Mouse (Mus musculus) midbrain, embryonic 12.5 days (tissue): ENCODE measurements around the gene Cetn3. TPM values are rescaled to one million over a fixed set of nuclear protein-coding genes. Genes with fewer than 3 reads are reported as not detected.

Experiments
- ATAC-seq: fragments of 200-750 bp; cut with Nextera tagmentation; 2 replicates; pipeline ENCODE4 v1.8.0; 2017; ENCODE audit warnings: low read depth, moderate TSS enrichment, moderate library complexity; ENCODE audit not compliant: low FRiP score
- H3K27ac ChIP-seq: fragments of 300-500 bp; sonication (generic); replicated peaks from 2 replicates; pipeline ENCODE4 v1.5.1; 2016; ENCODE audit warnings: mild to moderate bottlenecking
- H3K27me3 ChIP-seq: fragments of 300-500 bp; sonication (generic); 2 replicates; pipeline ENCODE4 v1.6.1; 2016; ENCODE audit warnings: mild to moderate bottlenecking
- H3K36me3 ChIP-seq: fragments of 300-500 bp; sonication (generic); 2 replicates; pipeline ENCODE4 v1.6.1; 2016
- H3K4me1 ChIP-seq: fragments of 300-500 bp; sonication (generic); 2 replicates; pipeline ENCODE4 v1.6.1; 2016
- H3K4me2 ChIP-seq: fragments of 300-500 bp; sonication (generic); replicated peaks from 2 replicates; pipeline ENCODE4 v1.6.1; 2016; ENCODE audit warnings: mild to moderate bottlenecking, moderate library complexity
- H3K4me3 ChIP-seq: fragments of 300-500 bp; sonication (generic); 2 replicates; pipeline ENCODE4 v1.5.1; 2016; ENCODE audit warnings: mild to moderate bottlenecking
- H3K9ac ChIP-seq: fragments of 300-500 bp; sonication (generic); replicated peaks from 2 replicates; pipeline ENCODE4 v1.6.1; 2016; ENCODE audit warnings: mild to moderate bottlenecking, moderate library complexity
- H3K9me3 ChIP-seq: fragments of 300-500 bp; sonication (generic); 2 replicates; pipeline ENCODE4 v1.6.1; 2016; ENCODE audit warnings: mild to moderate bottlenecking
- WGBS: fragments of 180-500 bp; shearing (Covaris S2); methylation state at CpG from one replicate; pipeline ENCODE4 v1.1.7; 2016; 5-methylcytosine and 5-hydroxymethylcytosine counted together
- polyA plus RNA-seq: library from polyadenylated mRNA; unstranded; fragments of >200 nt; fragmentation: Nextera tagmentation; extraction: Ambion mirVana; gene quantifications from 2 replicates; pipeline ENCODE4 v1.2.1, GENCODE M21; 2016

Gene Cetn3
- polyA plus RNA-seq, 1 experiment from 2014 or later = 236 TPM

DNA sequence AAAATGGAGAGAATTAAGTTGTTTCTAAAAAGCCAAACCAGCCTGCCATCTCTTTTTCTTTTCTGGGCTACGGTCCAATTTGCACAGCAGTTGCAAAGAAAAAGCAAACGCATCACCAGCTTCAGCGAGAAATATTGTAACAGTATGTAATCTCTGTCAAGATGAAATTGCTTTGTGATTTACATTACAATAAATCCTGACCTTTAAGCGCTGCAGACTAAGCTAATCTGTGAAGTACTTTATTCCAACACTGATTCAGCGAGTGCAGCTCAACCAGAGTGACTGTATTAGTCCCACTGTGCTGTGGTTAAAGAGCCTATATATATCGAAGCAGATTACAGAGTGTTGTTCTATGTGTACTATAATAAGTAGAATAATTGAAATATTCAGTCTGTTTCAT, 45.6 kb downstream of the Cetn3 start:
- no peak overlapping the region for H3K4me2 ChIP-seq
- 56% methylated on average over 6 of the region's 6 CpGs for WGBS
- ATAC-seq = no peak
- H3K4me3 ChIP-seq = no peak overlapping the region
- no peak overlapping the region for H3K9ac ChIP-seq
- H3K36me3 ChIP-seq = no peaks in the 10 kb centered on the region
- H3K27ac ChIP-seq = no peak overlapping the region
- no peaks in the 10 kb centered on the region for H3K9me3 ChIP-seq
- no peaks in the 10 kb centered on the region for H3K27me3 ChIP-seq
- no peaks in the 10 kb centered on the region for H3K4me1 ChIP-seq

GRCm38 (mm10) chr13:81831838-81832237, 49.0 kb downstream of the Cetn3 start:
- Histone ChIP-seq H3K4me1 (no peaks in the 10 kb centered on the region), H3K9ac (no peak overlapping the region), H3K36me3 (no peaks in the 10 kb centered on the region), H3K9me3 (no peaks in the 10 kb centered on the region), H3K4me3 (no peak overlapping the region), H3K27me3 (no peaks in the 10 kb centered on the region), H3K4me2 (no peak overlapping the region), H3K27ac (no peak overlapping the region)
- ATAC-seq = no peak
- WGBS = 85% methylated on average over 7 of the region's 7 CpGs

- no peak overlapping the region for H3K4me3 ChIP-seq
- H3K27ac ChIP-seq = no peak overlapping the region
- H3K36me3 ChIP-seq = no peaks in the 10 kb centered on the region
- H3K9ac ChIP-seq = no peak overlapping the region
- no peaks in the 10 kb centered on the region for H3K9me3 ChIP-seq
- no peaks in the 10 kb centered on the region for H3K4me1 ChIP-seq
- H3K4me2 ChIP-seq = no peak overlapping the region
- WGBS = 82% methylated on average over 9 of the region's 9 CpGs
- no peaks in the 10 kb centered on the region for H3K27me3 ChIP-seq
- ATAC-seq = no peak
Measured at GRCm38 (mm10) chr13:81836386-81837177, 53.7 kb downstream of the Cetn3 start.

- Histone ChIP-seq H3K36me3 (no peaks in the 10 kb centered on the region), H3K4me3 (no peak overlapping the region), H3K4me1 (no peaks in the 10 kb centered on the region), H3K4me2 (no peak overlapping the region), H3K9ac (no peak overlapping the region), H3K27ac (no peak overlapping the region), H3K27me3 (no peaks in the 10 kb centered on the region), H3K9me3 (no peaks in the 10 kb centered on the region)
- ATAC-seq = no peak
- WGBS = 86% methylated on average over 5 of the region's 5 CpGs
Measured at GRCm38 (mm10) chr13:81838016-81838415, 55.1 kb downstream of the Cetn3 start.

DNA sequence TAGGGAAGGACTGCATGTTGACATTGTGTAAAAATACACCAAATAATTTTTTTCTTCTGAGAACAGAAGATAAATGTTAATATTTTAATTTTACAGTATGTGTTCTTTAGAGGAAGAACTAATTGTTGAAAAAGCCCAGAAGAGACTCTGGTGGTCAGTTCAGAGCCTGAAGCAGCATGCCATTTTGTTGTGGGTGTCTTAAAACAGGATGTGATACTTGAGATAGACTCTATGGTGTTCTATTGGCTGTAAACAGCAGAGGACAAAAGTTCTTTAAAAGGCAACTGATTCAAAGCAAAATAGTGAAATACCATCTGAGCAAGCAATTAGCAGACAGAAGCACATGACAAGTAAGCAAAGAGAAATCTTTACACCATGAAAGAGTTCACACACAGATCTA, 56.1 kb downstream of the Cetn3 start:
- H3K9me3 ChIP-seq = no peaks in the 10 kb centered on the region
- no peaks in the 10 kb centered on the region for H3K4me1 ChIP-seq
- no peaks in the 10 kb centered on the region for H3K36me3 ChIP-seq
- no peak overlapping the region for H3K9ac ChIP-seq
- no peak overlapping the region for H3K27ac ChIP-seq
- no peak overlapping the region for H3K4me3 ChIP-seq
- ATAC-seq = no peak
- no peaks in the 10 kb centered on the region for H3K27me3 ChIP-seq
- H3K4me2 ChIP-seq = no peak overlapping the region

DNA sequence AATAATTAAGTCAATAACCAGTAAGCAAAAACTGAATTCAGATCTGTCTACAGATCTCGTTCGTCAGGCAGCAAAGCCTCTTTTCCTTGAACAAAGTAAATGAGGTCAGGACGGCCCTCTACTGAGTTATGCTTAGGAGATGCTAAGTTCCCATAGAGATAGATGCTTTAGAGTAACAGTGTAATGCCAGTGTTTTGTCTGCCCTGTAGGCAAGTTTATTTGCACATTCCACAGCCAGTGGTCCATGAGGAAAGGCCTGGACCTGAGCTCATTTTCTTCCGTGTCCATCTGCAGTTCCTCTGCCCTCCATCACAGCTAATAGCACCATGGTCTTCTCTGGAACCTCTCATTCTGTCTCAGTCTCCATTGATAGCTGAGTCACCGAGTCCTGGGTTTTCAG, 57.4 kb downstream of the Cetn3 start:
- WGBS = 67% methylated on average over 5 of the region's 5 CpGs
- H3K4me1 ChIP-seq = no peaks in the 10 kb centered on the region
- H3K9me3 ChIP-seq = no peaks in the 10 kb centered on the region
- no peaks in the 10 kb centered on the region for H3K36me3 ChIP-seq
- no peak for ATAC-seq
- H3K9ac ChIP-seq = no peak overlapping the region
- no peak overlapping the region for H3K27ac ChIP-seq
- H3K4me2 ChIP-seq = no peak overlapping the region
- H3K4me3 ChIP-seq = no peak overlapping the region
- no peaks in the 10 kb centered on the region for H3K27me3 ChIP-seq

- Histone ChIP-seq H3K4me2 (no peak overlapping the region), H3K36me3 (no peaks in the 10 kb centered on the region), H3K4me1 (no peaks in the 10 kb centered on the region), H3K27ac (no peak overlapping the region), H3K9ac (no peak overlapping the region), H3K27me3 (no peaks in the 10 kb centered on the region), H3K9me3 (no peaks in the 10 kb centered on the region), H3K4me3 (no peak overlapping the region)
- no peak for ATAC-seq
- 80% methylated on average over 5 of the region's 5 CpGs for WGBS
Measured at GRCm38 (mm10) chr13:81840646-81841045, 57.8 kb downstream of the Cetn3 start.

GRCm38 (mm10) chr13:81842278-81842677, 59.4 kb downstream of the Cetn3 start:
- Histone ChIP-seq H3K9me3 (no peaks in the 10 kb centered on the region), H3K4me3 (no peak overlapping the region), H3K27me3 (no peaks in the 10 kb centered on the region), H3K4me1 (no peaks in the 10 kb centered on the region), H3K36me3 (no peaks in the 10 kb centered on the region), H3K4me2 (no peak overlapping the region), H3K9ac (no peak overlapping the region), H3K27ac (no peak overlapping the region)
- no peak for ATAC-seq
- 72% methylated on average over 6 of the region's 6 CpGs for WGBS

Other genes starting within 250 kb of the Cetn3 start
- gene Adgrv1, start 149.9 kb upstream of the Cetn3 start, polyA plus RNA-seq = 38.5 and 50.2 TPM in 2 replicates
- gene Lysmd3, start 125.4 kb upstream of the Cetn3 start, polyA plus RNA-seq = 25.9 and 27.6 TPM in 2 replicates
- 8.8 and 10.5 TPM in 2 replicates for gene Polr3g, start 72.1 kb upstream of the Cetn3 start, polyA plus RNA-seq
- 7.5 and 8.7 TPM in 2 replicates for gene Mblac2, start 71.7 kb upstream of the Cetn3 start, polyA plus RNA-seq